Mouse (Mus musculus) retina, postnatal 1 day (tissue): Measurements from ENCODE around the gene Tnfrsf26.
A peak's percentile ranks its signal among the peaks of the same experiment; 100 is the strongest.
"Not testable (repeated sequence)": the region's sequence is repeated elsewhere in the genome, so short reads cannot be mapped to it uniquely, and the experiment has no call there.

ENCODE experiments used
- DNase-seq: peaks from one replicate; pipeline ENCODE4 v3.0.0-alpha.2; 2012

The Tnfrsf26 gene

DNA sequence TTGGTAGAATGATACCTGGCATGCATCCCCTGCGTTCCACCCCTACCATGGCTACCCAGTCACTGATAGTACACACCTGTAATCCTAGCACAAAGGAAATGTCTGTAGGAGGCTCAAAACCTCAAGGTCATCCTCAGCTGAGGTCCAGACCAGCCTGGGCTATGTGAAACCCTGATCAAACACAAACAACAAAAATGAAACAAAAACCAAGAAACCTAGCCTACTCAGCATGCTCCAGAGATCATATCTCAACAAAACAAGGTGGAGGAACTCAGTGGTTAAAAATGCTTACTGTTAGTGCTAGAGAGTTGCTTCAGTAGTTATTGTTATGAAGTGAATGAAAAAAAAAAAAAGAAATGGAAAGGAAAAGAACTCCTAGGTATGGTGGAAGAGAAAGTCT lies at the start of gene Tnfrsf26:
TSS of gene Tnfrsf26 (minus strand) at position 183 of the 400 bp plus-strand sequence.
- no peak for DNase-seq

DNA sequence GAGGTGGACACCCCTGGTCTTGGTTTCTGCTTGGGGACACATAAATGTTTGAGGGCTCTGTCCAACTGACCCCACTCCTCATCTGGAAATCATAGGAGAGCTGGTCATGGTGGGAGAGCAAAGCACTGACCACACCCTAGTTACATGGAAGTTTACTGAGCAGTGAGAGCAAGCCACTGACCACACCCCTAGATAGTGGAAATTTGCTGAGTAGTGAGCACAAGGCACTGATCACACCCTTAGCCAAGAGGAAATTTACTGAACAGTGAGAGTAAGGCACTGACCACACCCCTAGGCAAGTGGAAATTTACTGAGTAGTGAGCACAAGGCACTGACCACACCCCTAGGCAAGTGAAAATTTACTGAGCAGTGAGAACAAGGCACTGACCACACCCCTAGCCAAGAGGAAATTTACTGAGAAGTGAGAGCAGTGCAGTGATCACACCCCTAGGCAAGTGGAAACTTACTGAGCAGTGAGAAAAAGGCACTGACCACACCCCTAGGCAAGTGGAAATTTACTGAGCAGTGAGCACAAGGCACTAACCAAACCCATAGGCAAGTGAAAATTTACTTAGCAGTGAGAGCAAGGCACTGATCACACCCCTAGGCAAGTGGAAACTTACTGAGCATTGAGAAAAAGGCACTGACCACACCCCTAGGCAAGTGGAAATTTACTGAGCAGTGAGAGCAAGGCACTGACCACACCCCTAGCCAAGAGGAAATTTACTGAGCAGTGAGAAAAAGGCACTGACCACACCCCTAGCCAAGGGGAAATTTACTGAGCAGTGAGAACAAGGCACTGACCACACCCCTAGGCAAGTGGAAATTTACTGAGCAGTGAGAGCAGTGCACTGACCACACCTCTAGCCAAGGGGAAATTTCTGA lies 38.1 kb upstream of the Tnfrsf26 start:
- DNase-seq, result no peak

DNA sequence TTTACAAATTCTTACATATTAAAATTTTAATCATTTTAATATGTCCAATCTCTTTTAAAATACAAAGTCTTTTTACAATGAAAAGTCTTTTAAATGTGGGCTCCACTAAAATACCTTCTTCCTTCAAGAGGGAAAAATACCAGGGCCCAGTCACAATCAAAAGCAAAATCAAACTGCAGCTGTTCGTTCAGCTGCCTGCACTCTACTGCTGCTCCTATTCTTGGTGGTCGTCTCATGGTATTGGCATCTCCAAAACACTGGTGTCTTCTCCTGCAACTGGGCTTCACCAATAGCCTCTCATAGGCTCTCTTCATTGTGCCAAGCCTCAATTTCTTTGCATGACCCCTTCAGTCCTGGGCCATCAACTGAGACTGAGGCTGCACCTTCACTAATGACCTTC lies 34.9 kb upstream of the Tnfrsf26 start:
- no peak for DNase-seq

DNA sequence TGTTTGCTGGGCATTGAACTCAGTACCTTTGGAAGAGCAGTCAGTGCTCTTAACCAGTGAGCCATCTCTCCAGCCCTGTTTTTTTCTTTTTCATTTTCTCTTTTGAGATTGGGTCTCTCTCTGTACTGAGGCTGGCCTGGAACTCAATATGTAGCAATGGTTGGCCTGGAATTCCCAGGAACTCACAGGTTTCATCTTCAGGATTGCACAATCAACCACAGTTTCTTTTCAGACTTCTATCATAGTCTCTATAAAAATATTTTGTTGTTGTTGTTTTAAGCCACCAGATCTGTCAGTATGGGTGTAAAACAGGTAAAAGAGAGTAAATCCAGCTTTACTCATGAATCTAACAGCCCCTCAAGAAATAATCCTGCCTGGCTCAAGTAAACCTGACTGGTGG lies 32.3 kb upstream of the Tnfrsf26 start:
- no peak for DNase-seq

DNA sequence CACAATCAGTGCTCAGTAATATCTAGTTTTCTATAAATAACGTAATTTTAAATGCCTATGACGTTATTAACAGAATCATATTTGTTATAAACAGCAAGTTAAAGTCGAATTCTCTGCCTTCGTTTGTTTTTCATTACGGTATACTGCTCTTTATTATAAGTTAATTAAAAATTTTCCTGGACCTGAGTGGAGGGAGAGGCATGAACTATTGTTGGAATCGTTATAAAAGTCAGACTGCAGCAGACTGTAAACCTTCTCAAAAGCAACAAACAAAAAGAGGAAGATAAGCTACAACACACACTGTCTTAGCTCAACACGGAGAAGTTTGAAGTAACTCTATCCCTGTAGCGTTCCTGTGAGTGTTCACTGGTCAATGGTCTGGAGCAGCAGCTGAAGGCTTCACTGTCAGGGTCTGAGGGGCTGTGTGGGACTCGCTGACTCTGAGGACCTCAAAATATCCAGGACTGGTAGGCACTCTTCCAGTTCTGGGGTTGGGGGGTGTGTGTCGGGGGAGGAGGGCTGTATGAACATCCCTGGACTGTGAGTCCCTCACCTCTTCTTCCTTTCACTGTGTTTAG lies 21.3 kb upstream of the Tnfrsf26 start:
- not testable (repeated sequence) for DNase-seq

DNA sequence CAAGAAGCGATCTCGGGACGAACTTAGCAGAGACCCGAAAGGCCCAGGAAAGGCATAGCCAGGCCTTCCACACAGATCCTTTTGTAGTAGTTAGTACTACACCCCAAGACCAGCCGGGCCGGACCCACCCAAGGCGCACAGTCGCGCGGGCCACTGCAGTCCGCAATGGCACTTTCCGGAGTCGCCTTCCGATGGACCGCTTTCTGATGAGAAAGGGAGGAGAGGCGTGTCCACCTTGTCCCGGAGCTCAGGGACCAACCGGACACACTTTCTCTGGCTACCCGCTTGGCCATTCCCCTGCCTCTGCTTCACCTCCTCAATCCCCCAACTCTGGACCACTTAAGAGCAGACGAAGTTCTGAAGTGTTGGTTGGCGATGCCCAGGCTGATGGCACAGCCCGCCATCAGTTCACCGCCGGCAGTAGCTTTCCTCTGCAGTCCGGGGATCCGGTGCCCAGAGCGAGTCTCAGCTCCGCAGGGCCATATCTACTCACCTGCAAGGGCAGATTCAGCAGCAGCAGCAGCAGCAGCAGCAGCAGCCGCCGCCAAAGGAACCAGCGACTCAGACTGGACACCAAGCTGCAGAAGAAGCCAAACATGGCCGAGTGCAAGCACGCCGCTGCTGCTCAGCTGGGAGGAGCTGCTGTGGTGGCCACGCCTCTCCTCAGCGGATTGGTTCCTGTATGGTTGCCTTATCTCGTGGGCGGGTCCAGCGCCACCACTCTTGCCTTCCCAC lies 20.7 kb upstream of the Tnfrsf26 start, which contains the start of gene Tnfrsf22:
TSS of gene Tnfrsf22 (minus strand) at position 628 of the 735 bp plus-strand sequence.
- DNase-seq, result peak; percentile 90

DNA sequence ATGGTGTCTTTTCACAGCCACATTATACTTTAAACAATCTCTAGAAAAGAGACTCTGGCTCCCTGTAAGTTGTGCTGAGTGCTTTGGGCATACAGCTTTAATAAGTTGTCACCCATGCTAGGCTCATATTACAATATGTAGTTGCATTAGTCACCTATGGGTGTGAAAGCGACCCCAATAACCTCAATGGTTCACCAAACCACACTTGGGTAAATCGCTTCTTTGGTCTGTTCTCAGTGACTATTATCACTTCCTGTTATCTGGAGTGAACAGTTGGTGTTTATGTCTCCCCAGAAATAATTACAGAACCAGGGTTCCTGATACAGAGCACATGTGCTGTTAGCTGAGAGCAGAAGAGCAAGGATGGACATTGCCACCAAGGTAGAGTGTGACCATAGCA lies 15.4 kb upstream of the Tnfrsf26 start:
- DNase-seq, result not testable (repeated sequence)

DNA sequence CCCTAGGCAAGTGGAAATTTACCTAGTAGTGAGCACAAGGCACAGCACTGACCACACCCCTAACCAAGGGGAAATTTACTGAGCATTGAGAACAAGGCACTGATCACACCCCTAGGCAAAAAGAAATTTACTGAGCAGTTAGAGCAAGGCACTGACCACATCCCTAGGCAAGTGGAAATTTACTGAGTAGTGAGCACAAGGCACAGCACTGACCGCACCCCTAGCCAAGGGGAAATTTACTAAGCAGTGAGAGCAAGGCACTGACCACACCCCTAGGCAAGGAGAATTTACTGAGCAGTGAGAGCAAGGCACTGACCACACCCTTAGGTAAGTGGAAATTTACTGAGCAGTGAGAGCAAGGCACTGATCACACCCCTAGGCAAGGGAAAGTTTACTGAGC lies 8.2 kb upstream of the Tnfrsf26 start:
- DNase-seq, result no peak

DNA sequence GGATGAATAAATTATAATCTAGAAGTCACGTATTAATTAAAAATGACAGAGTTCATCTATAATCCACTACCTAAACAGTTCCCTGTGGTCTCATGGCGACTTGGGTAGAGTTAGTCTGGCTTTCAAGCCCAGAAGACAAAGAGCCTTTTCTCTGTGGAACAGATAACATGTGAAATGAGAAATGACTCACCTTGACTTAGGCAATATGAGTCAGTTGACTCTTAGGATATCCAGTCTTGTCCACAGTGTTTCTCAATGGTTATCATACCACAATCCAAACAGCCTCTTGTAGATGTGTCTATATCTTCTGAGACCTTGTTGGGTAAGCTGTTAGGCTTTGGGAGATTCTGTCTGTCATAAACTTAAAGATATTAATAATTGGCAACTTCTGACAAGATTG lies 3.0 kb upstream of the Tnfrsf26 start:
- DNase-seq, result no peak

DNA sequence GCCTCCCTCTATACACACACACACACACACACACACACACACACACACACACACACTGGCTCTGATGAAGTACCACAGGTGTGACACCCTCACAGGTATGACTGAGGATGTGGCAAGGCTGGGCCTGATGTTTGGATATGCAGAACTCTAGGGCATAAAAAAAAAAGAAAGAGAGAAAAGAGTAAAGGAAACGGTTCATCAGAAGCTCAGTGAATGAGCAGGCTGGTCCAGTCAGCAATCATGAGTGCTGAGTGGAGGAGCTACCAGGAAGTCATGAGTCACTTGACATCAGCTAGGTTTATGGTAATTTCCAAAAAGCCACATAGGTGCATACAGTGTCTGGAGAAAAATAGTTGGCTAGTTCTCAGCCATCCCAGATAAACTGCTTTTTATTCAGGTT lies 979 bp upstream of the Tnfrsf26 start:
- no peak for DNase-seq

DNA sequence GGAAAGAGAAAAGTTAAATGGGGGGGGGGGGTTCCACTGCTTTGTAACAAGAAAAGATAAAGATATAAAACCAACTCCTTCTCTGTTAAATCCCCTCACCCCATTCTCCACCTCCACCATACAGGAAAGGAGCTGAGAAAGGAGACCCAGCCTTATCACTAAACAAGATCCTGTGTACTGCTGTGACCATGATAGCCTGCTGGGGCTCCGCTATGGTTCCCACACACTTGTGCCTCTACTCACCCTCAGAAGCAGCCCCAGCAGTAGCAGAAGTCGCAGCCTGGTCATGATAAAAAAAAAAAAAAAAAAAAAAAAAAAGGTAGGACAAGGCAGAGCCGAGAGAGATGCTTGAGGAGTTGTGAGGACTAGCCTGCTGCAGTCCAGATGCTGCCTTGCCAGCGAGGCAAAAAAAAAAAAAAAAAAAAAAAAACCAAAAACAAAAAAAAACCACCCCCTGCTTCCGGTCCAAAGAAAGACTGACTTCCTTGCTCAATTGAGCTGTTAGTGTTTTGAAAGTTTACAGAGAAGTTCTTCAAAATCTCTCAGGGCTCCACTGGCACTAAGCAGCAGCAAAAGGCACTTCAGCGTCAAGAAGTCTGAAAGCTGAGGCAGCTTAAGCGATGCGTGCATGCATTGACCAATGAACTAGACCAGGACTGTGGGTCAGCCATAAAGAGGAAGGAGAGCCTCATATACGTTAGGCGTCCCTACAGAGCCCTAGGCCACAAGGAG lies 801 bp downstream of the Tnfrsf26 start:
- peak; percentile 7 for DNase-seq

DNA sequence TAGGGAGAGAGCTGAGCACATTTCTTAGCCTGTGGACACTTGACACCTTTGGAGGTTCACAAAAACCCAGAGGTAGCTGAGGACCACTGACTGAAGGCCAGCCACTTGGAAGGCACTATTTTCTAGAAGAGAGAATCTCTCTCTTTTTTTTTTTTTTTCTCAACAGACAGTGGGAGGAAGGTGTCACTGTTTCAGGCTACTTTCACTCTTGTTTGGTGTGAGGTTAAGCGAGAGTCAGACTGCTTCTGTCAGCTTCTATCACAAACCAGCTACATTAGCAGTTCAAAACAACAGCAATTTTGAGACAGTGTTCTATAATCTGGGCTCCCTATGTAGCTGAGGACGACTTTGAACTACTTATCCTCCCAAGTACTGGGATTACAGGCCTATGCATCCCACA lies 2.3 kb downstream of the Tnfrsf26 start:
- DNase-seq, result no peak

DNA sequence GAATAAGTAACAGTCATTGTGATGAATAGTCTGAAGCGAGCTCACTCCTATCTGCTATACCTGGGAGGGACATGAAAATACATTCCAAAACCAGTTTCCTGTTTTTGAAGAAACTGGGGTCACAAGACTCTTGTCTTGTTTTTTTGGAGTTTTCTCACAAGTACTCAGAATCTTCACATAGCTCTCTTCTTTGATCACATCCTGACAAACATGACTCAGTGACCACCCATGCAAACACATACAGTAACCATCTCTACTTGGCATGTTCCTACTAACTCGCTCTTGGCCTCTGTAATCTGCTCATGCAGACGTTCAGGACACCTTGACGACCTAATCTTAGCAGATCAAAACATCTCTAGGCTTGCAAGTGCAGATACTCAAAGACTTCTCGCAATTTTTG lies 3.4 kb downstream of the Tnfrsf26 start:
- no peak for DNase-seq

DNA sequence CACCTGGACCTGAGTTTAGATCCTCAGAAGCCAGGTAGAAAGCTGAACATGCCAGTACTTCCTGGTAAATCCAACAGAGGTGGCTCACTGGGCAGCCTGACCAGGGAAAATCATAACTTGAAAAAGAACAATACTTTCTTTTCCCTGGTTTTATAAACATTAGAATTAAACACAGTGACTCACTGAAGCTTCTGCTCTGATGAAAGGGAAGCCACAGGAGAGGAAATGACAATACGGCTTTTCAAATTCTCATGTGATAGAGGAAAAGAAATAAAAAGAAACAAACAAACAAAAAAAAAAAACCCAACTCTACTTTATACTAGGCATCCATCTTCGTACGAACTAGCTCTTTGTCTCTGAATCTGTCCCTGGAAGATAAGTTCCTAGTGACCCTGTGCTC lies 4.0 kb downstream of the Tnfrsf26 start:
- no peak for DNase-seq

DNA sequence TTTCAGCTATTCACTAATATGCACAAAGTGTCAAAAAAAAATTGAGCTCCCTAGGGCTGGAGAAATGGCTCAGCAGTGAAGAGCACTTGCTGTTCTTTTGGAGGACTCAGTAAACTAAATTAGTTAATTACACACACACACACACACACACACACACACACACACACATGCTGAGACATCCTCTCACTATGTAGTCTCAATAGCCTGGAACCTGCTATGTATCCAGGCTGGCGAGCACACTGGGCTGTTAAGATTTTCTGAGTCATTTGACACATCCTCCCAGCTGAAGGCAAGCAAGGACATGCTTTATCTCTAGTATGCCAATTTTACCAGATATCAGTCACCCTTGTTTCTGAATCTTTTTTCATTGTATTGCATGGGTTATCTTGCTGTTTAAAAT lies 7.6 kb downstream of the Tnfrsf26 start:
- no peak for DNase-seq

DNA sequence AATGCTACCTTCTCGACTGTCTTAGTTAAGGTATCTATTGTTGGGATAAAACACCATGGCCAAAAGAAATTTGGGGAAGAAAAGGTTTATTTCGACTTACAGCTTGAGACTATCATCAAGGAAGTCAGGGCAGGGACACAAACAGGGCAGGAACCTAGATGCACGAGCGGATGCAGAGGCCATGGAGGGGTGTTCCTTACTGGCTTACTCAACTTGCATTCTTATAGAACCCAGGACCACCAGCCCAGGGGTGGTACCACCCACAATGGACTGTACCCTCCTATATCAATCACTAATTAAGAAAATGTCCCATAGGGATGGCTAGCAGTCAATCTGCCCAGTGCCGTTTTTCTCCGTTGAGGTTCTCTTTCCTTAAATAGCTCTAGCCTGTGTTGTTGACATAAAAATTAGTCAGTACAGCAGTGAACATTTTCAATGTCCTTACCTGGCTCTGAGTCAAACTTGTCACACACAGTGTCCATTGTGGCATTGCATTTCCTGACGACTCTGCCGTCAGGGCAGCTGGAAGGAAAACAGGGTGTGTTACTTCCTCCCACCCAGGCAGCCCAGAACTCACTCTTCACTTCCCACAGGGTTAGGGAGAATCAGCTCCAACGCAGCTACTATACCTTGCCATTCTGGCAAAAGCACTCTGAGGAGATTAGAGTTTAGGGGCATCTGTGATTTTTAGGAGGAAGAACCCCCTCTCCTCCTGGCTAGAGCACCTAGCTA lies 14.0 kb downstream of the Tnfrsf26 start:
- DNase-seq, result no peak

DNA sequence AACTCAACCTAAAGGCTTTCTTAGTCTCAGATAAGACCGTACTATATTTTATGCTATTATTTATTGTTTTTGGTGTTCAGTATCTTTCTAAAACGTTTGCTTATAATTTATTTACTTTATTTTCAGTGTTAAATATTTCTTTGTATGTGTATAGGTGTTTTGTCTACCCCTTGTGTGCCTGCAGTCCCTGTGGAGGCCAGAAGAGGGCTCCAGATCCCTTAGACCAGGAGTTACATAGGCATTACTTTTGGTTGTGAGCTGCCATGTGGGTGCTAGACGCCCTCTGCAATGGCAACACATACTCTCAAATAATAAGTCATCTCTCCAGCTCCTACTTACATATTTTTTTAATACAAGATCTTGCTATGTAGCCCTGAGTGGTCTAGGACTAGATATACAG lies 16.3 kb downstream of the Tnfrsf26 start:
- DNase-seq, result no peak

DNA sequence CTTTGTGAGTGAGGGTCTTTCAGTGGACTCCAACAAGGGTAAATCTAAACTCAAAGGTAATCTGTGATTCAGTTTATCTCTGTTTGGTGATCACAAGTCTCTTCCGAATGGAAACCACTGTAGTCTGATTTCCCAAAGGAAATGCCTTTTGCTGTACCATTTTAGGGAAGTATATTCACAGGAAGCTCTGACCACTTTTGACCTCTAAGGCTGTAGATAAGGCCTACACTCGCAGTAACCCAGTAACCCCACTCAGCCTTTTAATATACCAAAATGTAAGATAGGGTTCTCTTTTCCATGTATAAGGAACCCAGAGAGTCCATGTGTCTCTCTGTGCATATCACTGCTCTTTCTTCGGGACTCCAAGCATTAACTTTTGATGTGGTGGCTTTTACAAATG lies 23.2 kb downstream of the Tnfrsf26 start:
- no peak for DNase-seq

DNA sequence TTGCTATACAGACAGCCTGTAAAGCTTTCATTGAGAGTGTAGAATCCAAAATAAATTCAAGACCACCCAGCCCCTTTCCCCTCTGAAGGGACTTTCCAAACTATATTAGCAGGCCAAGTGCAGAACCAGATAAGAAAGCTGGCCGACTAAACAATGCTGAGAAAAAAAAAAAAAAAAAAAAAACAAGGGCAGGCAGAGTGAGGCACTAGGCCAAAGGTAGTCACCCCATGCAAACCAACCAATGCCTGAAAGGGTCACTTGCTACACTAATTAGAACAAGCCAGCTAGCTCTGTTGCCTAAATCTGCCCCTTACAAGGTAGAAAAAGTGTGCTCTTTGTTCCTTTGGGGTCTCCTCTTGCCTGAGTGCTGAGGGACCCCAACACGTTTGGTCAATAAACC lies 23.6 kb downstream of the Tnfrsf26 start:
- DNase-seq, result no peak

DNA sequence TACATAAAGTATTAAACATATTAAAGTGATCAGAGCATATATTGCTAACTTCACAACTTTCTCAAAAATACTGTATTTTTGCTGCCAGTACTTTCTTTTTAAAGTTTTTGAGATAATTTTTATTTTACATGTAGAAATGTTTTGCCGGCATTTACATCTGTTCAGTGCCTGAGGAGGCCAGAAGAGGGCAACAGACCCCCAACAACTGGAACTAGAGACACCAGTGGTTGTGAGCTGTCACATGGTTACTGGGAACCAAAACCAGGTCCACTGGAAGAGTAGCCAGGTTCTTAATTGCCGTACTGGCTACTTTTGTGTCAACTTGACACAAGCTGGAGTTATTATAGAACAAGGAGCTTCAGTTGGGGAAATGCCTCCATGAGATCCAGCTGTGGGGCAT lies 26.8 kb downstream of the Tnfrsf26 start:
- peak; percentile 8 for DNase-seq

DNA sequence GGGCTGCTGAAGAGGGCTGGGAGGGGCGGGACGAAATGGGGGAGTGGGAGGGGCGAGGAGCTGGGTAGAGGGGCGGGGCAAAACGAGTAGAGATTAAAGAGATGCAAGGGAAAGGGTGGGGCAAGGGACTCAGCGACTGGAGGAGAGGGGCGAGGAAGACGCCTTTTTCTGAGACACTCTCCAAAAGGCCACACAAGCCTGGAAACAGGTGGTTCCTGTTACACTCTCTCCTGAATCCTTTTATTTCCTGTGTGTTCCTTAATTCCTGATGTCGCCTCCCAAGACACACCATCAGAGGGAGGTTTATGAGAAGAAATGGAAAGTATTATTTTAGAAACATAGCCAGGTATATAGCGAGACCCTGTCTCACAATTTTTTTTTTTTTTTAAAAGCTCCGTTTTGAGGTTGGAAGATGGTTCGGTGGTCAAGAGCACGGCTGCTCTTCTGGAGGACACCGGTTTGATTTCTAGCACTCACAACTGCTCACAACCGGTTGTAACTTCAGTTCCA lies 28.2 kb downstream of the Tnfrsf26 start:
- DNase-seq, result no peak
